Mouse (Mus musculus): ENCODE data around the gene Spsb1. TPM values are rescaled to one million over a fixed set of nuclear protein-coding genes. Genes with fewer than 3 reads are reported as not detected.

Gene Spsb1
- polyA plus RNA-seq, 1 experiment from 2014 or later = 15.9 TPM

DNA sequence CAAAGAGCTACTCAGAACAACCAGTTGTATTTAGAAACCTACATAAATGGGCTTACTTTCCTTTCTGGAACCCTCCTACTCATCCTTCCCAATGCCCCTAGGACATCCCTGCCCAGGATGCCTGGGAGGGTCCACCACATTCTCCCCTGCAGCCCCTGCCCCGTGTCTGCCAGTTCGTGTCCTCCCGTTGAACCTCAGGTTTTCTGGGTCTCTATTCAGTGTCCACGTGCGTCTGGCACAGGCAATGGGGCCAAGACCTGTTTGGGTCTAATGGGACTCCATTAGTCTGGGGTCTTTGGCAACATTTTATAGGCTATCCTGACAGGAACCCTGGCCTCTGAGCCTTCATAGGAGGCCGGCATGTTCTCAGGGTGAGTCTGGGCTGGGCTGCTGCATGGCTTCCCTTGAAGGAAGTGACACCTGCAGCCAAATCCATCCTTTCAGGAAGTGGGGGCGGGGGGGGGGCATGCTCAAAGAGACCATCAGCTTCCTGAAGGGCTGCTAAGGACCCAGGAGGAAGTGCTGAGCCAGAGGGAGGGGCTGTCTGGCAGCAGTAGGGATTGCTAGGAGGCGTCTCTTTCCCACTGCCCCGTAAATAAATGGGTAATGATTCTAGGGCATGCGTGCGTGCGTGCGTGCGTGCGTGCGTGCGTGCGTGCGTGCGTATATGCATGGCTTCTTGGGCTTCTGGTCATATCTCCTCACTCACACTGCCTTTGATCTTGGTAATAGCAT lies 65.9 kb downstream of the Spsb1 start:
- Histone ChIP-seq H3K27me3 (ENCODE audit: control insufficient read depth, insufficient read depth, low read length) (no peaks in the 10 kb centered on the region), H3K9ac (replicated peaks; ENCODE audit: low read depth, low read length) (no peak overlapping the region), H3K4me3 (ENCODE audit: low read depth, low read length) (no peak overlapping the region), H3K9me3 (ENCODE audit: control insufficient read depth, low read depth, low read length) (no peaks in the 10 kb centered on the region), H3K36me3 (ENCODE audit: control insufficient read depth, insufficient read depth, low read length) (no peaks in the 10 kb centered on the region), H3K4me1 (ENCODE audit: control insufficient read depth, insufficient read depth, low read length) (peaks cover 40% of the 10 kb centered on the region), H3K27ac (ENCODE audit: low read length) (peak overlapping the region; percentile 89; the same call in 1 of the 2 replicates), H3K4me2 (replicated peaks; ENCODE audit: low read depth, low read length) (no peak overlapping the region)
- WGBS = 79% methylated on average over 20 of the region's 20 CpGs
- no peak for ATAC-seq (ENCODE audit: insufficient number of reproducible peaks, insufficient read depth, low FRiP score, low read depth)

DNA sequence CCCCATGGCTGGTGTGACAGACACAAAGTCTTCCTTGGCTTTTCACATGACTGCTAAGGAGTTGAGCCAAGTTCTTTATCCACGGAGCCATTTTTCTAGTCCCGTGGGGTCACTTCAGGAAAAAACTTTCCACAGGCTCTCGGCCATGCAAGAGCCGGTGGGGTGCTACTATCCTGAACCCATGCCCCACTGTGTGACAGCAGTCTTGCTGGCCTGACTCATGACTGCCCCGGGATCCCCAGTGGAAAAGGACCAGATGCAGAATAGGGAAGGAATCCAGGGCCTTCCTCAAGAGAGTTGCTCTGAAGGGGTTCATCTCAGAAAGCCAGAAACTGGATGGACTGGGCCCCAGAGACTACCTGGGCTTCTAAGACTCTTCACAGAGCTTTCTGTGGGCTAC lies 66.7 kb downstream of the Spsb1 start:
- Histone ChIP-seq H3K27me3 (ENCODE audit: control insufficient read depth, insufficient read depth, low read length) (no peaks in the 10 kb centered on the region), H3K4me1 (ENCODE audit: control insufficient read depth, insufficient read depth, low read length) (peaks cover 33% of the 10 kb centered on the region), H3K9ac (replicated peaks; ENCODE audit: low read depth, low read length) (no peak overlapping the region), H3K4me2 (replicated peaks; ENCODE audit: low read depth, low read length) (no peak overlapping the region), H3K36me3 (ENCODE audit: control insufficient read depth, insufficient read depth, low read length) (no peaks in the 10 kb centered on the region), H3K4me3 (ENCODE audit: low read depth, low read length) (no peak overlapping the region), H3K27ac (ENCODE audit: low read length) (no peak overlapping the region), H3K9me3 (ENCODE audit: control insufficient read depth, low read depth, low read length) (no peaks in the 10 kb centered on the region)
- no peak for ATAC-seq (ENCODE audit: insufficient number of reproducible peaks, insufficient read depth, low FRiP score, low read depth)
- WGBS = 91% methylated on average over 5 of the region's 5 CpGs

DNA sequence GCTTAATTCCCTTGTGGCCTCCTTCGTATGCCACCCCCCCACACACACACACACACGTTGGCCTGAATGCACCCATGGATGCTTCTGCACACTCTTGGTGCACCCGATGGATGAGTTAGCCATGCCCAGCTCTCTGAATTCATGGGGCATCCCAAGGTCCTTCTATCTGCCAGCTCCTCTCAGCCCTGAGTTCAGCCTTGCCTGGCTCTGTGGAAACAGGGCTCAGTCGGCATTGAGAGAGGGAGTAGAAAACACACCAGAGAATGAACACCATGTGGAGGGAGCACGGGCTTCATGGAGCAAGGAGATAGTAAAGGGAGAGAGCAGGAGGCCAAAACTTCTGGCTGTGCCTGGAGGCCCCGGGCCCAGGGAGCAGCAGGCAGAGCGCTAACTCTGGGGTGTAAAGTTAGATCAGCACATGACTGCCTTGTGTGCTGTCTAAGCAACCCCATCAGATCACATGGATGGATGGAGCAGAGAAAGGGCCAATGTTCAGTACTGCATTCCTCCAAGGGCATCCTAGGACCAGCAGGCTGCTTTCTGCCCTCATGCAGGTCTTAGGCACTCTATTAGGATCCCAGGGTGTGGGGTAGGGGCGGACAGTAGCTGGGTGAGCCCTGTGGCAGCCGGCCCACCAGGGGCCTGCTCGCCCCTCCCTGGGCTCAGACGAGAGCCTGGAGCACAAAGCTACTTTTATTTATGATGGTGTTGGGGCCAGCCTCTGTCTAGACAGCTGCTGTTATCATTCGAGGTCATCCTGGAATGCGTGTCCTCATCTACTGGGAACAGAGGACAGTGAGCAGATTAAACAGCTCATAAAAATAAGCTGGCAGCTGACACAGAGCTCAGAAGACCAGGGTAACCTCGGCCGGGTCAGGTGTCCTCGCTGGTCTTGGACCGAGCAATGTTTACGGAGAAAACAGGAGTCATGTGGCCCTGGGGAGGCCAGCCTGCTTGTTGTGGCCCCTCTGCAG lies 68.3 kb downstream of the Spsb1 start:
- WGBS = 51% methylated on average over 18 of the region's 18 CpGs
- no peak for ATAC-seq (ENCODE audit: insufficient number of reproducible peaks, insufficient read depth, low FRiP score, low read depth)
- Histone ChIP-seq H3K4me2 (replicated peaks; ENCODE audit: low read depth, low read length) (no peak overlapping the region), H3K36me3 (ENCODE audit: control insufficient read depth, insufficient read depth, low read length) (no peaks in the 10 kb centered on the region), H3K4me1 (ENCODE audit: control insufficient read depth, insufficient read depth, low read length) (peaks cover 39% of the 10 kb centered on the region), H3K27ac (ENCODE audit: low read length) (no peak overlapping the region), H3K4me3 (ENCODE audit: low read depth, low read length) (no peak overlapping the region), H3K27me3 (ENCODE audit: control insufficient read depth, insufficient read depth, low read length) (no peaks in the 10 kb centered on the region), H3K9ac (replicated peaks; ENCODE audit: low read depth, low read length) (no peak overlapping the region), H3K9me3 (ENCODE audit: control insufficient read depth, low read depth, low read length) (no peaks in the 10 kb centered on the region)

DNA sequence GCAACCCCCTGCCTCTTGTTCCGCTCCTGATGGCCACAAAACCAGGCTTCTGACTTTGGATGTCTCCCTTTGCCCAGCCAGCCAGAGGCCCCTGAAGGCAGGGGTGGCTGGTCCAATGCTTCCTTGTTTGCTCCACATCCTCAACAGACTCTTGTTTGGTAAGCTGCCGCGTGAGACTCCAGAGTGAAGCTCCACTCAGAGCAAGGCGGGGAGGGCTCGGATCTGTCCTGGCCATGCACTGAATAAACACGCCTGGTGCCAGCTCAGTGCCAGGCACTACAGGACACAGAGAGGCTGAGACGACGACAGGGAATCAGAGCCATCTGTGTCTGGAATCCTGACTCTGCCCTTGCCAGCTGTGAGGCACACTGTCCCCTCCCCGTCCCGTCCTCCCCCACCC lies 70.9 kb downstream of the Spsb1 start:
- ATAC-seq (ENCODE audit: insufficient number of reproducible peaks, insufficient read depth, low FRiP score, low read depth) = no peak
- Histone ChIP-seq H3K4me3 (ENCODE audit: low read depth, low read length) (no peak overlapping the region), H3K4me1 (ENCODE audit: control insufficient read depth, insufficient read depth, low read length) (peaks cover 15% of the 10 kb centered on the region; the same call in 1 of the 2 replicates), H3K36me3 (ENCODE audit: control insufficient read depth, insufficient read depth, low read length) (no peaks in the 10 kb centered on the region), H3K27me3 (ENCODE audit: control insufficient read depth, insufficient read depth, low read length) (no peaks in the 10 kb centered on the region), H3K9me3 (ENCODE audit: control insufficient read depth, low read depth, low read length) (no peaks in the 10 kb centered on the region), H3K9ac (replicated peaks; ENCODE audit: low read depth, low read length) (no peak overlapping the region), H3K4me2 (replicated peaks; ENCODE audit: low read depth, low read length) (no peak overlapping the region), H3K27ac (ENCODE audit: low read length) (no peak overlapping the region)
- 83% methylated on average over 10 of the region's 10 CpGs for WGBS

DNA sequence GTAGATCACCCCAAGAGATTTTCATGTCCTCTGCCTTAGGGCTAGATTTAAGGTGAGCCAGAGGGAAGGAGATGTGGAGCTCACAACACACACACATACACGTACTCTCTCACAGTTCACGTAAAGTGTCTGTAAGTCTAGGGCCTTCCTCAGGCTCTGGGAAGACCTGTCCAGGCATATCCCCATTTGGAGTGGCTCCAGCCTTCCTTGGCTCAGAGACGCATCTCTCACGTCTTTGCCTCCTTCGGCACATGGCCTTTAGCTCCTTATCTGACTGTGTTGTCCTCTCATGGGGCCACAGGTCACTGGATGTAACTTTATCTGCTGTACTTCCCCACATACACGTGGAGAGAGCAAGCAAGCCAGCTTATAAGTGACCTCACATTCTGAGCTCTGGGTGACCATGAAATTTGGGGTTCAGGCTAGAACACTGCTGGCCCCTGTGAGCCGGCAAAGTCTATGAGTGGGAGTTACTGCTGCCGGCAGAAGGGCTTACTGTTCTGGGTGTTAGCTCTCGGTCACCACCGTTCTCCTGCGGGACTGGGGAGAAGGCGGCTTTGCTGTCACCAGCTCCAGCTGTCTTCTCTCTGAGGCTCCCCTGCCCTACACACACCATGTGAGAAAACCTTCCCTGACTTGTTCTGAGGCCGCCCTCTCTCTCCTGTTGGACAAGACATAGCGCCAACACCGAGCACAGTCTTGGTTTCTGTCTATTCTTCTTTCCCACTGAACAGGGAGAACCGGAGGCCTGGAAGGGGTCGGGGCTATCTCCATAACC lies 72.5 kb downstream of the Spsb1 start:
- Histone ChIP-seq H3K4me2 (replicated peaks; ENCODE audit: low read depth, low read length) (no peak overlapping the region), H3K27ac (ENCODE audit: low read length) (peak overlapping the region; percentile 44), H3K4me1 (ENCODE audit: control insufficient read depth, insufficient read depth, low read length) (peaks cover 21% of the 10 kb centered on the region), H3K4me3 (ENCODE audit: low read depth, low read length) (no peak overlapping the region), H3K36me3 (ENCODE audit: control insufficient read depth, insufficient read depth, low read length) (no peaks in the 10 kb centered on the region), H3K9ac (replicated peaks; ENCODE audit: low read depth, low read length) (no peak overlapping the region), H3K27me3 (ENCODE audit: control insufficient read depth, insufficient read depth, low read length) (no peaks in the 10 kb centered on the region), H3K9me3 (ENCODE audit: control insufficient read depth, low read depth, low read length) (no peaks in the 10 kb centered on the region)
- 54% methylated on average over 17 of the region's 17 CpGs for WGBS
- no peak for ATAC-seq (ENCODE audit: insufficient number of reproducible peaks, insufficient read depth, low FRiP score, low read depth)

DNA sequence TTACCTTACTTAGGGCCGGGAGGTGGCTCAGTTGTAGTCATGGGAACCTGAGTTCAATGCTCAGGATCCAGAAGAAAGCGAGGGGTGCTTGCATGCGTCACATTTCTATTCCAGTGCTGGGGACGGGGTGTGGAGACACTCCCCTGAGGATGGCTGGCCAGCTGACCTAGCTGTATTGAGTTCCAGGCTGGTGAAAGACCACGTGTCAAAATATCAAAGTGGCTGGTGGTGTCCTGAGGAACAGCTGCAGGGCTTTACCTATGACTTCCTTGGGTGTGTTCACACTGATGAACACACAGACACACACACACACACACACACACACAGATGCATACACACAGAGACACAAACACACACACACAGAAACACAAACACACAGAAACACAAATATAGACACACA lies 73.9 kb downstream of the Spsb1 start:
- no peaks in the 10 kb centered on the region for H3K27me3 ChIP-seq (ENCODE audit: control insufficient read depth, insufficient read depth, low read length)
- H3K9ac ChIP-seq (replicated peaks; ENCODE audit: low read depth, low read length) = no peak overlapping the region
- H3K9me3 ChIP-seq (ENCODE audit: control insufficient read depth, low read depth, low read length) = no peaks in the 10 kb centered on the region
- H3K4me3 ChIP-seq (ENCODE audit: low read depth, low read length) = no peak overlapping the region
- H3K36me3 ChIP-seq (ENCODE audit: control insufficient read depth, insufficient read depth, low read length) = no peaks in the 10 kb centered on the region
- H3K4me1 ChIP-seq (ENCODE audit: control insufficient read depth, insufficient read depth, low read length) = peaks cover 34% of the 10 kb centered on the region
- ATAC-seq (ENCODE audit: insufficient number of reproducible peaks, insufficient read depth, low FRiP score, low read depth) = no peak
- no peak overlapping the region for H3K4me2 ChIP-seq (replicated peaks; ENCODE audit: low read depth, low read length)
- H3K27ac ChIP-seq (ENCODE audit: low read length) = no peak overlapping the region
- 70% methylated on average over 5 of the region's 5 CpGs for WGBS

DNA sequence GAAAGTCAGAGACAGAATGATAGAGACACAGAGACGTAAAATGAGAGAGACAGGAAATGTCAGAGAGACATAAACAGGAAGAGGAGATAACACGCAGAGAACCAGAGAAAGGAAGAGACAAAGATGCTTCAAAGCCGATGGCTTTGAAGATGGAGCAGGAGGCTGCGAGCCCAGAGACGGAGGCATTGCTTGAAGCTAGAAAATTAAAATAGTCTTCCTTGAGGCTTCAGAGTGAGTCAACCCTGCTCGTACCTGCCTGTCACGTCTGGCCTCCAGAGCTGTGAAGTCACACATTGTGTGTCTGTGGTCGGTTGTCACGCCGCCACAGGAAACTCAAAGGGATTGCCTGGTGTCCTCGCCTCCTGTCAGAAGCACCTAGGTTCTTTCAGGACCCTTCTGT lies 74.9 kb downstream of the Spsb1 start:
- no peak overlapping the region for H3K4me2 ChIP-seq (replicated peaks; ENCODE audit: low read depth, low read length)
- H3K4me1 ChIP-seq (ENCODE audit: control insufficient read depth, insufficient read depth, low read length) = peaks cover 44% of the 10 kb centered on the region
- no peak overlapping the region for H3K4me3 ChIP-seq (ENCODE audit: low read depth, low read length)
- no peaks in the 10 kb centered on the region for H3K36me3 ChIP-seq (ENCODE audit: control insufficient read depth, insufficient read depth, low read length)
- H3K9me3 ChIP-seq (ENCODE audit: control insufficient read depth, low read depth, low read length) = no peaks in the 10 kb centered on the region
- H3K27me3 ChIP-seq (ENCODE audit: control insufficient read depth, insufficient read depth, low read length) = no peaks in the 10 kb centered on the region
- ATAC-seq (ENCODE audit: insufficient number of reproducible peaks, insufficient read depth, low FRiP score, low read depth) = no peak
- 77% methylated on average over 11 of the region's 11 CpGs for WGBS
- H3K9ac ChIP-seq (replicated peaks; ENCODE audit: low read depth, low read length) = no peak overlapping the region
- no peak overlapping the region for H3K27ac ChIP-seq (ENCODE audit: low read length)

DNA sequence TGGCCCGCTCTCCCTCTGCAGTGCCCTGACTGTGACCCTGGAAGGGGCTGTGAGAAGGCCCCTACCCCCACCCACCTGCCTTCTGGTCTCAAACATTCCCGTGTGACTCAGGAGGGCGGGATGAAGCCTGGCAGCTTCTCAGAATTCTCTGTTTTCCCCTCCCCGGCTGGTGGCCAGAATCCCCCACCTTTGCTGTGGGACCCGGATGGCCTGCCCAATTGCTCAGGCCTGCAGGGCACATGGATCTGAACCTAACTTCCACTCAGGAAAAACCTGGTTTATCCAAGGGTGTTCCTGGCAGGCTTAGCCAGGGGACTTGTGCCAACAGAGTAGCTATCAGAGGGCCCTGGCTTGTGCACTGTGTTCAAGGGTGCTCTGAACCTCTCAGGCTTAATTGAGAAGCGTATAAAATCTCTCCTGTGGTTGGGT lies 76.8 kb downstream of the Spsb1 start:
- 38% methylated on average over 6 of the region's 6 CpGs for WGBS
- 0 out of 2 replicates have a peak, but pooled peaks have one; percentile 30 for ATAC-seq (ENCODE audit: insufficient number of reproducible peaks, insufficient read depth, low FRiP score, low read depth)

More for the DNA sequence above, 76.8 kb downstream of the Spsb1 start:
- Histone ChIP-seq H3K4me3 (ENCODE audit: low read depth, low read length) (no peak overlapping the region), H3K4me1 (ENCODE audit: control insufficient read depth, insufficient read depth, low read length) (peaks cover 44% of the 10 kb centered on the region), H3K4me2 (replicated peaks; ENCODE audit: low read depth, low read length) (no peak overlapping the region), H3K27ac (ENCODE audit: low read length) (peak overlapping the region; percentile 67; the same call in 1 of the 2 replicates), H3K27me3 (ENCODE audit: control insufficient read depth, insufficient read depth, low read length) (no peaks in the 10 kb centered on the region), H3K9ac (replicated peaks; ENCODE audit: low read depth, low read length) (no peak overlapping the region), H3K9me3 (ENCODE audit: control insufficient read depth, low read depth, low read length) (no peaks in the 10 kb centered on the region), H3K36me3 (ENCODE audit: control insufficient read depth, insufficient read depth, low read length) (no peaks in the 10 kb centered on the region)

Measured in stomach, embryonic 14.5 days (tissue).